Mouse (Mus musculus): ENCODE measurements around the gene Bace1.

Bace1 gene

GRCm38 (mm10) chr9:45906355-45907077, 68.1 kb downstream of the Bace1 start, which contains the start of the genes Pcsk7 and Rnf214:
Pcsk7 (plus strand) TSS chr9:45906497.
Rnf214 (minus strand) TSS chr9:45906911.
- peak; percentile 93 to 96 for DNase-seq

GRCm38 (mm10) chr9:45907078-45907428, 68.7 kb downstream of the Bace1 start:
- DNase-seq, result no peak

- DNase-seq, result no peak
Observed at GRCm38 (mm10) chr9:45910995-45911394, 72.6 kb downstream of the Bace1 start.

GRCm38 (mm10) chr9:45911673-45912072, 73.3 kb downstream of the Bace1 start:
- DNase-seq, result peak; percentile 79 to 80

Measured in kidney, postnatal 4 days (tissue).